Mouse (Mus musculus) embryonic fibroblast, embryonic 13.5 days (primary cell): ENCODE results near the gene Smarcd2. TPM values are rescaled to one million over a fixed set of nuclear protein-coding genes. Genes with fewer than 3 reads are reported as not detected.

Experiments used
- H3K27ac ChIP-seq: 2 replicates; pipeline ENCODE4 v1.5.1; 2012; ENCODE audit warnings: low read length, control low read depth, inconsistent platforms; ENCODE audit not compliant: insufficient read depth
- H3K4me1 ChIP-seq: 2 replicates; pipeline ENCODE4 v1.6.1; 2011; ENCODE audit warnings: low read length; ENCODE audit not compliant: control insufficient read depth, insufficient read depth
- H3K4me3 ChIP-seq: 2 replicates; pipeline ENCODE4 v1.5.1; 2011; ENCODE audit warnings: mild to moderate bottlenecking, control low read depth, low read length; ENCODE audit not compliant: insufficient read depth
- CTCF ChIP-seq: IDR thresholded peaks from 2 replicates; pipeline ENCODE4 v1.5.1; 2011; ENCODE audit warnings: mild to moderate bottlenecking, control low read depth, low read length, moderate library complexity, borderline replicate concordance; ENCODE audit not compliant: insufficient read depth
- POLR2A ChIP-seq: IDR thresholded peaks from 2 replicates; pipeline ENCODE4 v1.6.1; 2011; ENCODE audit warnings: low read depth, mild to moderate bottlenecking, control low read depth, low read length, moderate library complexity
- polyA plus RNA-seq: library from polyadenylated mRNA; stranded (reverse); fragments of >200 nt; gene quantifications from 2 replicates; pipeline ENCODE4 v1.2.4, GENCODE M21; 2011; ENCODE audit warnings: low read depth; ENCODE audit not compliant: missing spikeins, insufficient read length

Smarcd2 gene
- polyA plus RNA-seq, 1 experiment, result 64.3 TPM

- TF ChIP-seq POLR2A (no peak), CTCF (no peak)
- Histone ChIP-seq H3K4me1 (no peaks in the 10 kb centered on the region), H3K27ac (peak overlapping the region; percentile 63; the same call in 1 of the 2 replicates), H3K4me3 (peak overlapping the region; percentile 91)
Measured at GRCm38 (mm10) chr11:106215450-106215859, 57.3 kb downstream of the Smarcd2 start.

GRCm38 (mm10) chr11:106214856-106215255 lies 57.9 kb downstream of the Smarcd2 start:
- Histone ChIP-seq H3K4me3 (peak overlapping the region; percentile 91), H3K27ac (no peak overlapping the region), H3K4me1 (no peaks in the 10 kb centered on the region)
- TF ChIP-seq CTCF (no peak), POLR2A (no peak)

Other genes starting within 250 kb of the Smarcd2 start
- gene Dcaf7, start 236.1 kb downstream of the Smarcd2 start, polyA plus RNA-seq, result 55.8 and 60.0 TPM in 2 replicates
- 9.5 and 10.3 TPM in 2 replicates for gene Taco1, start 206.9 kb downstream of the Smarcd2 start, polyA plus RNA-seq
- 40.0 and 41.1 TPM in 2 replicates for gene Map3k3, start 188.4 kb downstream of the Smarcd2 start, polyA plus RNA-seq
- not detected in 2 replicates for gene Gm10840, start 112.1 kb downstream of the Smarcd2 start, polyA plus RNA-seq
- 67.2 and 70.6 TPM in 2 replicates for gene Limd2, start 112.1 kb downstream of the Smarcd2 start, polyA plus RNA-seq
- gene Strada, start 70.8 kb downstream of the Smarcd2 start, polyA plus RNA-seq, result 22.4 and 24.0 TPM in 2 replicates
- gene Ccdc47, start 56.6 kb downstream of the Smarcd2 start, polyA plus RNA-seq, result 101 and 110 TPM in 2 replicates
- 55.0 and 58.3 TPM in 2 replicates for gene Ddx42, start 56.0 kb downstream of the Smarcd2 start, polyA plus RNA-seq
- gene Ftsj3, start 16.9 kb downstream of the Smarcd2 start, polyA plus RNA-seq, result 49.5 and 60.5 TPM in 2 replicates
- 141 and 156 TPM in 2 replicates for gene Psmc5, start 16.8 kb downstream of the Smarcd2 start, polyA plus RNA-seq
- 0.16 and 0.18 TPM in 2 replicates for gene Tcam1, start 3.7 kb upstream of the Smarcd2 start, polyA plus RNA-seq
- gene Gh, start 28.9 kb upstream of the Smarcd2 start, polyA plus RNA-seq, result not detected in 2 replicates
- gene Cd79b, start 41.8 kb upstream of the Smarcd2 start, polyA plus RNA-seq, result not detected in 2 replicates
- gene Scn4a, start 80.3 kb upstream of the Smarcd2 start, polyA plus RNA-seq, result not detected in 2 replicates
- gene Prr29, start 92.5 kb upstream of the Smarcd2 start, polyA plus RNA-seq, result not detected in 2 replicates
- gene Icam2, start 115.1 kb upstream of the Smarcd2 start, polyA plus RNA-seq, result not detected in 2 replicates
- gene Ern1, start 214.9 kb upstream of the Smarcd2 start, polyA plus RNA-seq, result 9.3 and 10.9 TPM in 2 replicates